Mouse (Mus musculus): Measurements from ENCODE around the gene Gm17728. TPM values are rescaled to one million over a fixed set of nuclear protein-coding genes. Genes with fewer than 3 reads are reported as not detected.

The Gm17728 gene
- polyA plus RNA-seq, 1 experiment from 2014 or later: not detected

DNA sequence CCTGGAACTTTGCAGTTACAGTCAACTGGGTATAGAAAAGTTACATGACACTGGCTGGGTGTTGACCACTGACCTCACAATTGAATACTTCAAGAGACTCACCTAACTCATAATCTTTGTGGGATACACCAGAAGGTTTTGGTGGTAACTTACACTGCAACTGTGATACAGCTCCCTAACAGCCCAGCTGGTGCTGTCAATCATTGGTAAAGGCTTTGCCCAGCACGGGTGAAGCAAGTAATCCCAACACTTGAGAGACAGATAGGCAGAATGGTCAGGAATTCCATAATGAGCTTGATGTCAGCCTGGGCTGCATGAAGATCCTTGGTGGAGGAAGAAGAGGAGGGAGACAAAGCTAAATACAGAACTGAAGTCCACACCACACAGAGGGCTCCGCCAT, 39.0 kb downstream of the Gm17728 start:
- ATAC-seq (replicated peaks; ENCODE audit: insufficient number of reproducible peaks, low FRiP score, low TSS enrichment): no peak

More for the DNA sequence above, 39.0 kb downstream of the Gm17728 start:
- H3K4me3 ChIP-seq (ENCODE audit: low read depth, low read length): no peak overlapping the region
- 57% methylated on average over 2 of the region's 2 CpGs for WGBS (ENCODE audit: insufficient replicate concordance)
- H3K27me3 ChIP-seq (ENCODE audit: control insufficient read depth, insufficient read depth, low read length): no peaks in the 10 kb centered on the region
- no peaks in the 10 kb centered on the region for H3K9me3 ChIP-seq (replicated peaks; ENCODE audit: control insufficient read depth, low read length)
- H3K36me3 ChIP-seq (ENCODE audit: control insufficient read depth, insufficient read depth, low read length): no peaks in the 10 kb centered on the region
- H3K4me1 ChIP-seq (ENCODE audit: control insufficient read depth, insufficient read depth, low read length): no peaks in the 10 kb centered on the region
- H3K4me2 ChIP-seq: no peak overlapping the region
- H3K27ac ChIP-seq (ENCODE audit: low read depth, low read length): no peak overlapping the region
- no peak overlapping the region for H3K9ac ChIP-seq (ENCODE audit: low read depth, low read length)

Other genes starting within 250 kb of the Gm17728 start
- gene Pabpc6, start 247.7 kb downstream of the Gm17728 start, polyA plus RNA-seq (2014; fragmentation: Nextera tagmentation; extraction: Ambion mirVana): not detected in 2 replicates